Mouse (Mus musculus): ENCODE measurements at regions not wholly inside any gene's neighbourhood (a gene's known extent, or its start where the extent isn't known, plus 50 kb on each side); places are given as distances from the start of the nearest gene placed in this dataset.

- DNase-seq (ENCODE audit: low read depth), result no peak
- no peak for TF ChIP-seq POLR2A (IDR thresholded peaks at IDR 0.05; ENCODE audit: borderline replicate concordance, extremely low read depth, insufficient read depth, insufficient read length, poor library complexity, severe bottlenecking)
- no peak for TF ChIP-seq CTCF (IDR thresholded peaks at IDR 0.05; ENCODE audit: borderline replicate concordance, extremely low read depth, insufficient read depth, insufficient read length)
Observed at GRCm38 (mm10) chr1:177533332-177533731, 91.2 kb downstream of the Zbtb18 start.

DNA sequence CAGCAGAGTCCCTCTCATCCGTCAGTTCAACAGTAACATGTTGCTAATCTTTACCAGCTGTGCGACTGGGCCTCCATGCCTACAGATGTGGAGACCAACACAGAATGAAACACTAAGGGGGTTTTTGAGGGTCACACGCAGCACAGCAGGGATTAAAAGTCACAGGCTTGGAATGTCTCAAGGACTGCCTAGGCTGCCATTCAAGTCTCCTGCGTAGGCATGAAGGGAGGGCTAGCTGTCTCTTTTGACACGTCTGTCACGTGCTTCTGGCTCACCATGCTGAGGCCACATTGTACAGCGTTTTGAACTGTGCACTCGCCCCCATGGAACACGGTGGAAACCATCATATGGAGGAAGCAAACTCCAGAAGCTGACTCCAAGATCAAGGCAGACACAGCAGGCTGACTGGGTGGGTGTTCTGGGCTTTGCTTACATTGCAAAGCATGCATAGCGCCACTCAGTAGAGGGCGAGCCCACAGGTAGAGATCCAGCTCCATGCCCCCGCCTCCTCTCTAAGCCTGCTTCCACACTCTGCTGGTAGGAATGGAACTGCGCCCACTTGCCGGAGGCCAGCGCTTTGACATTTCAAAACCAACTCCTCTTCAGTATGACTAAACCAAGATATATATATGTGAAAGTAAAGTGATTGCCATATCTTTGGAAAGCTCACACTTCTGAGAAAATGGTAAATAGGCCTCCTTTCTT lies 103.0 kb downstream of the Zbtb18 start:
- no peak for DNase-seq (ENCODE audit: low read depth)
- TF ChIP-seq POLR2A (IDR thresholded peaks at IDR 0.05; ENCODE audit: borderline replicate concordance, extremely low read depth, insufficient read depth, insufficient read length, poor library complexity, severe bottlenecking) (no peak), CTCF (IDR thresholded peaks at IDR 0.05; ENCODE audit: borderline replicate concordance, extremely low read depth, insufficient read depth, insufficient read length) (no peak)

- DNase-seq (ENCODE audit: low read depth), result no peak
- TF ChIP-seq POLR2A (IDR thresholded peaks at IDR 0.05; ENCODE audit: borderline replicate concordance, extremely low read depth, insufficient read depth, insufficient read length, poor library complexity, severe bottlenecking) (no peak), CTCF (IDR thresholded peaks at IDR 0.05; ENCODE audit: borderline replicate concordance, extremely low read depth, insufficient read depth, insufficient read length) (no peak)
Observed at GRCm38 (mm10) chr1:177547716-177548115, 105.6 kb downstream of the Zbtb18 start.

- no peak for TF ChIP-seq POLR2A (IDR thresholded peaks at IDR 0.05; ENCODE audit: borderline replicate concordance, extremely low read depth, insufficient read depth, insufficient read length, poor library complexity, severe bottlenecking)
- DNase-seq (ENCODE audit: low read depth), result peak; percentile 73
Observed at GRCm38 (mm10) chr1:177555471-177556291, 113.5 kb downstream of the Zbtb18 start.

DNA sequence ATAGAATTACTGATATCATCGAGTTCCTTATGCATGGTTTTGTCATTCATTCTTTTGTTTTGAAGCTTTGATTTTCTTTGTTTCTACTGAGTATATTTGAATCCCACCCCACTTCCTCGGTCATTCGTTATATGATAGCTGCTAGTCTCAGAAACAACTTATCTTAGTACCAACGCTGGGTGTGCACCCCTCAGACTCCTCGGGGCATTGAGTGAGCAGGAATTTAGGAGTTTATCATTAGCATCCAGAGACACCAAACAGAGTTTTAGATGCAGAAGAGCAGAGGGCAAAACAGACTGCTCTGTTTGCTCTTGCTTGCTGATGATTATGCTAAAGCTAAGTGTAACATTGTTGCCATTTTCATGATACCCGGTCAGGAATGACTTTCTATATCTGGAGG lies 115.3 kb downstream of the Zbtb18 start:
- TF ChIP-seq CTCF (IDR thresholded peaks at IDR 0.05; ENCODE audit: borderline replicate concordance, extremely low read depth, insufficient read depth, insufficient read length), result no peak
- no peak for TF ChIP-seq POLR2A (IDR thresholded peaks at IDR 0.05; ENCODE audit: borderline replicate concordance, extremely low read depth, insufficient read depth, insufficient read length, poor library complexity, severe bottlenecking)
- no peak for DNase-seq (ENCODE audit: low read depth)

- DNase-seq (ENCODE audit: low read depth), result no peak
Observed at GRCm38 (mm10) chr1:177557856-177558255, 115.7 kb downstream of the Zbtb18 start.

DNA sequence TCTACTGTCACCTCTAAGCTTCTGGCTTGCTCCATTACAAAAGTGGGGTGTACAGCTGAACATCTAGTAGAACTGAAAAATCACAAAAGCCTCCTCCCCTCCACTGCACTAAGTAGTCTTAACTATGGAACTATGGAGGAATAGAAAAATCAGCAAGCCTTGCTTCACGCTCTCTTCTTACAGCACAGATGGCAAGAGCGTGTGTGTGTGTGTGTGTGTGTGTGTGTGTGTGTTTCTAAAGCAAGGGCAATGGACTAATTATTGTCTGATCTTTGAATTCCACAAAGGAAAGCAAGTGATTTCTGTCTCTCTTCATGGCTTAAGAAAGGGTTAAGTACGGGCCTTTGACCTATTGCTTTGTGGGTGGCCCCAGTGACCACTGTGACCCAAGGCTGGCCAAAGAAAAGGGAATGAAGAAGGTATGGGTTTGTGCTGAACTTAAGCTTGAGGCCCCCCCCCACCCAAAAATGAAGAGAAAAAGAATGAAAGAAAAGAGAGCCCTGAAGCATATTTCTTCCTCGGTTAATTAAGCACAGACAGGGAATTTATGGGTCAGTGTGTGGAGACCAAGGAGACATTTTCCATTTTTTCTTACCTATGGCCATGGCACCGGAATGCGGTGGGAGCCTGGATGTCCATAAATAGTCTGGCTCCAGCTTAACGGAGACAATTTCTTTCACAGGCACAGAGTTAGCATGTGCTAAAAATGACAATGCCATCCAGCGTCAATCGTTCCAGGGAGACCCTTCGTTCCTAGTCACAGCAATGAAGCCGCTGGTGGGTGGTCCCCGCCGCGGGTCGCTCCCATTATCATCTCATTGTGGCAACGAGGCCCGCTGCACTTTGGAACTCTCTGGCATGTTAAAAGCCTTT lies 119.8 kb downstream of the Zbtb18 start:
- TF ChIP-seq POLR2A (IDR thresholded peaks at IDR 0.05; ENCODE audit: borderline replicate concordance, extremely low read depth, insufficient read depth, insufficient read length, poor library complexity, severe bottlenecking), result no peak
- no peak for TF ChIP-seq CTCF (IDR thresholded peaks at IDR 0.05; ENCODE audit: borderline replicate concordance, extremely low read depth, insufficient read depth, insufficient read length)
- peak; percentile 69 for DNase-seq (ENCODE audit: low read depth)

More at GRCm38 (mm10) chr1:177557856-177558255, 115.7 kb downstream of the Zbtb18 start:
- TF ChIP-seq CTCF (IDR thresholded peaks at IDR 0.05; ENCODE audit: borderline replicate concordance, extremely low read depth, insufficient read depth, insufficient read length) (no peak), POLR2A (IDR thresholded peaks at IDR 0.05; ENCODE audit: borderline replicate concordance, extremely low read depth, insufficient read depth, insufficient read length, poor library complexity, severe bottlenecking) (no peak)

DNA sequence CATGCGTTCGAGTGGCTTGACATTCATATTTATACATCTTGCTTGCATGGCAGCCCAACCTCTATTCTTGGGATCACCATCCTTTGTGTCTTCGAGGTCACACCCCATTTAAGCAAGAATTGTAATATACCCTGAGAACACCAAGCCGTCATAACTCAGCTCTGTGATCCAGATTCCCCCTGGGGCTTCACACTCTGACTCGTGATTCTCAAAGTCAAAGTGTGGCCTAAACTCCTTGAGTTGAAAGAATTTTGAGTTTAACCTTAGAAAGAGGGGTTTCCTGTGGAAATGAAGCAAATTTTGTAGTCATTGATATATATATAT lies 120.4 kb downstream of the Zbtb18 start:
- no peak for TF ChIP-seq POLR2A (IDR thresholded peaks at IDR 0.05; ENCODE audit: borderline replicate concordance, extremely low read depth, insufficient read depth, insufficient read length, poor library complexity, severe bottlenecking)
- no peak for TF ChIP-seq CTCF (IDR thresholded peaks at IDR 0.05; ENCODE audit: borderline replicate concordance, extremely low read depth, insufficient read depth, insufficient read length)
- DNase-seq (ENCODE audit: low read depth), result no peak

DNA sequence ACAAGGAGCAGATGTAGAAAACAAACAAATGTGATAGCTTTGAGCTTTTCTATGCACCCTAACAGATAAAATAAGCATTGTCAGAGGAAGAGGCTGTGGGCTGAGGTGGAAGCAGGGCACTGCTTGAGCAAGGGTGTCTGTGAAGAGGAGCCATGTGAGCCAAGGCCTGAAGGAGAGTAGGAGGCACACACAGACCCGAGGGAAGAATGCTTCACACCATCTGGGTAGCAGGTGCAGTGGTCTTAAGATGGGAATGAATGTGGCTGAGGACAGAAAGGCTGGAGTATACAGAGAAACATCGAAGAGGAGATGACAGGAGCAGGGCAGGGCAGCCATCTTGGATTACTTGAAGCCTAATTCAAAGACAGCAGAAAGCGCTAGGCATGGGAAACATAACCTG lies 123.5 kb downstream of the Zbtb18 start:
- TF ChIP-seq CTCF (IDR thresholded peaks at IDR 0.05; ENCODE audit: borderline replicate concordance, extremely low read depth, insufficient read depth, insufficient read length), result no peak
- no peak for TF ChIP-seq POLR2A (IDR thresholded peaks at IDR 0.05; ENCODE audit: borderline replicate concordance, extremely low read depth, insufficient read depth, insufficient read length, poor library complexity, severe bottlenecking)
- DNase-seq (ENCODE audit: low read depth), result no peak

DNA sequence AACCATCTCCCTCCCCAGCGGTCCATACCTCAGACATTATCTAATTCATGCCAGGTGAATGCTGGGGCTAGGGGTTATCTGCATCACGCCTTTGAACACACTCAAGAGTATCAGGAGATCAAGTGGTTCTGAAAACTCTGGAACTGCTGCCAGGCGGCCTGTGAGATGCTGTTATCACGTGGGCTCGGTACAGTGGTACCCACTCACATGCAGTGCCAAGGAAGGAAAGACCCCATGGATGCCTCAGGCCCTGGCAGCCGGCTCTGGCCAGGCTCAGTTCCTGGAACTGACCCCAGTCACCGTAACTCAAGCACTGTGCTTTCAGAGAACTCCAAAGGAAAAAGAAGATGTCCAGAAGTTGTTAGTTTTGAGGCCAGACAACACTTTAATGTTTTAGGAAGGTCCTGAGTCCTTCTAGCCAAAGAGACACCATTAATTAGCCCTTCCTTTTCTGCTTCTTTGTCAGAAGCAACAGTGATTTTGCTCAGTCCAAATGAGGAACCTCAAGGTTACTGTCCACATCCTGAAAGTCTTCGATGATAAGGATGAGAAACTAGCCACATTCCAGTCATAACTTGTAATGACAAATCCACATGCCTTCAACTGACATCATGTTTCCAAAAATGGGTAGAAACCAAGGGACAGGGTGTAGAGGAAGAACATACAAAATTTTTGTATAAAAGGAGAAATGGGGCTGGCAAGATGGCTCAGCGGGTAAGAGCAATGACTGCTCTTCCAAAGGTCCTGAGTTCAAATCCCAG lies 126.1 kb downstream of the Zbtb18 start:
- TF ChIP-seq POLR2A (IDR thresholded peaks at IDR 0.05; ENCODE audit: borderline replicate concordance, extremely low read depth, insufficient read depth, insufficient read length, poor library complexity, severe bottlenecking) (no peak), CTCF (IDR thresholded peaks at IDR 0.05; ENCODE audit: borderline replicate concordance, extremely low read depth, insufficient read depth, insufficient read length) (no peak)
- no peak for DNase-seq (ENCODE audit: low read depth)

All from brain, embryonic 14.5 days (tissue).